Mouse (Mus musculus) skeletal muscle tissue, postnatal 0 days (tissue): ENCODE results near the gene Ppm1k. TPM values are rescaled to one million over a fixed set of nuclear protein-coding genes. Genes with fewer than 3 reads are reported as not detected.

ENCODE experiments used
- polyA plus RNA-seq: library from polyadenylated mRNA; unstranded; fragments of >200 nt; fragmentation: Nextera tagmentation; extraction: Ambion mirVana; gene quantifications from 2 replicates; pipeline ENCODE4 v1.2.1, GENCODE M21; 2015

Gene Ppm1k
- polyA plus RNA-seq = 4.0 and 5.0 TPM in 2 replicates

DNA sequence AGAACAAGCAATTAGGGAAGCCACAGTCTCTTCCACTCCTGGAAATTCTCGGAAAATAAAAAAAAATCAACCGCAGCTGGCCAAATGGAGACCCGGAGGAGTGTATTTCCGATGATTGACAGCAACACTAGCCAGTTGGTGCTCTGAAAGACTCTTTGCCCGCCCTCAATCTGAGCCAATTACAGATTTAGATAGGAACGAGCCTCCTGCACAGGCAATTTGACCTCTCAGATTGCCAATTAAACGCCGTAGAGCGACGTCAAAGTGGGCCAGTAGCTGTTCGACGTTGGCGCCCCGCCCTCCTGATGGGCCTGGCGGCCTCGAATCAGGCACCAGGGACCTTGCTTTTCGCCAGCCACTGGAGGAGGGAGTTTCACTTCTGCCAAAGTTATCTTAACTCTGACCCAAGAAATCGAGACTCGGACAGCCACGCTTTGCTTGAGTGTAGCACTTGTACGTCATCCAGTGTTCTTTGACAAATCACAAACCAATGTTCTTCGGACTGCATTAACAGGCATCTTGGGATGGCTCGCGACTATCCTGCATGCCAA, at the start of gene Ppm1k:
TSS of gene Ppm1k (minus strand) at position 83 of the 551 bp plus-strand sequence.

DNA sequence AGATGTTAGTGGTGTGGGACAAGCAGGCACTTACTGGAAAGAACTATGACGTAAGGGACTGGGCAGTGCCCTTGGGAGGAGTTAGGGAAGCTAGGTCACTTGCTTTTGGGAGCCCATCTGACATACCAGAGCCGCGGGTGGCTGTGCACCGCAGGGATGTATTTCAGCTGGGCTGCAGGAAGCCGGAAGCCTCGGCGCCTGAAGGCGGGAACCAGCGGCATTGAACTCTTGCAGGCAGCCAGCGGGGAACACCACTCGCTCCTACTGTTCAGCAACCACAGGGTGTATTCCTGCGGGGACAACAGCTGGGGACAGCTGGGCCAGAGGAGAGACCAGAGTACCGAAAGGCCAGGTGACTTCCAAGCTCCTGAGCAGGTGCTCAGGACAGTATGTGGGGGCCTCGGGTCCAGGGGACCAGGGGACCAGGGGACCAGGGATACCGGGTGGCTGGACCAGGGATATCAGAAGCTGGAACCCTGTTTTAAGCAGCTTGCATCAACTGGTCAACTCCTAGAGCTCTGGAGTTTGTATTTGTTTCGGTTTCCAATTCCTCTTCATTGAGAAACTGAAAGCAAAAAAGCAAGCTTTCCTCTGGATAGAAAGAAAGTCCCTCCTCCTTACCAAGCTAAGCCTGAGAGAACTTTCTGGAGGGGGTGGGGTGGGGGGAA, 45.7 kb upstream of the Ppm1k start, which contains the start of gene Herc6:
TSS of gene Herc6 (plus strand) at position 120 of the 668 bp plus-strand sequence.

Other genes with a start within 250 kb of the Ppm1k start
- not detected in 2 replicates for gene Vmn1r16, start 206.0 kb downstream of the Ppm1k start, polyA plus RNA-seq
- gene Vmn1r17, start 171.7 kb downstream of the Ppm1k start, polyA plus RNA-seq = not detected in 2 replicates
- not detected in 2 replicates for gene Vmn1r18, start 139.7 kb downstream of the Ppm1k start, polyA plus RNA-seq
- gene Vmn1r19, start 131.7 kb downstream of the Ppm1k start, polyA plus RNA-seq = not detected in 2 replicates
- not detected in 2 replicates for gene Vmn1r20, start 106.5 kb downstream of the Ppm1k start, polyA plus RNA-seq
- gene Herc6, start 45.5 kb upstream of the Ppm1k start, polyA plus RNA-seq = 1.2 and 1.4 TPM in 2 replicates
- gene Pyurf, start 156.6 kb upstream of the Ppm1k start, polyA plus RNA-seq = 18.6 and 21.1 TPM in 2 replicates
- 9.6 and 11.4 TPM in 2 replicates for gene Lancl2, start 167.1 kb upstream of the Ppm1k start, polyA plus RNA-seq